ENCODE assay signal across 8 mouse cellular contexts in genomic region chr19:25383386-25384146, GRCm38 (mm10).
DNase-seq lines count a peak whose midpoint lies in the region; ATAC-seq lines count a peak whose summit lies in the region.

No protein-coding gene starts in this region.

- H3K4me2 ChIP-seq in hindbrain, embryonic 12.5 days (replicated peaks) = peak overlapping the region; percentile 24; the same call in 1 of the 2 replicates
- peak overlapping the region; percentile 42 for H3K4me2 ChIP-seq in liver, embryonic 15.5 days

- peak overlapping the region; percentile 66 for H3K27ac ChIP-seq in hindbrain, embryonic 12.5 days
- H3K27ac ChIP-seq in liver, embryonic 15.5 days (replicated peaks) = peak overlapping the region; percentile 41; the same call in 1 of the 2 replicates

- H3K4me1 ChIP-seq in hindbrain, embryonic 12.5 days = peaks cover 7% of the 10 kb centered on the region
- peaks cover 9% of the 10 kb centered on the region for H3K4me1 ChIP-seq in liver, embryonic 15.5 days (replicated peaks)

- peak; percentile 43 for DNase-seq in adrenal gland, postnatal 10 days
- DNase-seq in adrenal gland, adult 2 months = no peak
- peak; percentile 48 for DNase-seq in ZHBTc4 (ENCODE audit: low read depth, low spot score)
- no peak for DNase-seq in ovary, postnatal 10 days (ENCODE audit: low spot score)
- no peak for DNase-seq in thymus, postnatal 10 days (ENCODE audit: low spot score in 2 of 2)
- no peak for DNase-seq in frontal cortex, postnatal 10 days (ENCODE audit: low spot score in 2 of 2)

- H3K4me3 ChIP-seq in hindbrain, embryonic 12.5 days = no peak overlapping the region
- H3K4me3 ChIP-seq in liver, embryonic 15.5 days (replicated peaks) = peak overlapping the region; percentile 28

- ATAC-seq in hindbrain, embryonic 12.5 days (ENCODE audit: low FRiP score) = peak; percentile 68
- ATAC-seq in liver, embryonic 15.5 days (ENCODE audit: insufficient read depth) = no peak

- 14% methylated on average over 12 of the region's 12 CpGs for WGBS in hindbrain, embryonic 12.5 days
- 17% methylated on average over 12 of the region's 12 CpGs for whole genome bisulfite sequencing in liver, embryonic 15.5 days (ENCODE audit: insufficient replicate concordance)

- H3K9me3 ChIP-seq in hindbrain, embryonic 12.5 days (replicated peaks) = no peaks in the 10 kb centered on the region
- H3K9me3 ChIP-seq in liver, embryonic 15.5 days (replicated peaks) = no peaks in the 10 kb centered on the region

- H3K27me3 ChIP-seq in hindbrain, embryonic 12.5 days = no peaks in the 10 kb centered on the region
- H3K27me3 ChIP-seq in liver, embryonic 15.5 days = no peaks in the 10 kb centered on the region

- H3K36me3 ChIP-seq in hindbrain, embryonic 12.5 days = no peaks in the 10 kb centered on the region
- no peaks in the 10 kb centered on the region for H3K36me3 ChIP-seq in liver, embryonic 15.5 days (replicated peaks)

- H3K9ac ChIP-seq in hindbrain, embryonic 12.5 days = no peak overlapping the region
- no peak overlapping the region for H3K9ac ChIP-seq in liver, embryonic 15.5 days

Comparison
In these comparisons a context has a peak if more than half of its experiments do, and no peak if none do; other contexts are left out.
1. DNase-seq: peak in adrenal gland, postnatal 10 days (single experiment) and ZHBTc4 (single experiment); none in adrenal gland, adult 2 months (single experiment), ovary, postnatal 10 days (single experiment), thymus, postnatal 10 days (0 of 2) and frontal cortex, postnatal 10 days (0 of 2).